Mouse (Mus musculus) C2C12 (cell line): ENCODE results near the gene Nop14.

Experiments
- CTCF ChIP-seq: IDR thresholded peaks from one replicate; pipeline ENCODE4 v1.5.1; 2011; ENCODE audit not compliant: control insufficient read depth, insufficient read depth, insufficient read length
- MAX ChIP-seq: IDR thresholded peaks from one replicate; pipeline ENCODE4 v1.6.1; 2011; ENCODE audit warnings: mild to moderate bottlenecking, control low read depth
- MYOD1 ChIP-seq: IDR thresholded peaks from one replicate; pipeline ENCODE4 v1.6.1; 2011; ENCODE audit warnings: low read depth; ENCODE audit not compliant: control insufficient read depth, insufficient read length
- USF1 ChIP-seq: IDR thresholded peaks from one replicate; pipeline ENCODE4 v1.6.1; 2011; ENCODE audit warnings: low read depth, mild to moderate bottlenecking, control low read depth, moderate library complexity

DNA sequence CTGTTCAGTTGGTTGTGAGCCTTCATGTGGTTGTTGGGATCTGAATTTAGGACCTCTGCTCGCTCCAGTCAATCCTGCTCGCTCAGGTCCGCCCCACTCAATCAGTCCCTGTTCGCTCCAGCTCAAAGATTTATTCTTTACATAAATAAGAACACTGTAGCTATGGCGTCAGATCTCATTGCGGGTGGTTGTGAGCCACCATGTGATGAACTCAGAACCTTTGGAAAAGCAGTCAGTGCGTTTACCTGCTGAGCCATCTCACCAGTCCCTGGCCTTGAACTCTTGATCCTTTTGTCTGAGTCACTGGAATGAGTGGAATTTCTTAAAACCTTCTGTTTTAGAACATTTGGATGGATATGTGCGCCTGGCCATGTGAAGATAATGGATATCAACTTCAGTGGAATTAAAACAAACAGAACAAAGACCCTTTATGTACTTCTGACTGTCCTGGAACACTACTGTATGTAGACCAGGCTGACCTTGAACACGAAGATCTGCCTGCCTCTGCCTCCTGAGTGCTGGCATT lies 66.7 kb downstream of the Nop14 start:
- TF ChIP-seq MAX (no peak), CTCF (no peak), MYOD1 (no peak), USF1 (no peak)
